Mouse (Mus musculus): ENCODE results near the gene Atf3. TPM values are rescaled to one million over a fixed set of nuclear protein-coding genes. Genes with fewer than 3 reads are reported as not detected.

Gene Atf3
- polyA plus RNA-seq, 1 experiment from 2014 or later: 2.3 TPM

DNA sequence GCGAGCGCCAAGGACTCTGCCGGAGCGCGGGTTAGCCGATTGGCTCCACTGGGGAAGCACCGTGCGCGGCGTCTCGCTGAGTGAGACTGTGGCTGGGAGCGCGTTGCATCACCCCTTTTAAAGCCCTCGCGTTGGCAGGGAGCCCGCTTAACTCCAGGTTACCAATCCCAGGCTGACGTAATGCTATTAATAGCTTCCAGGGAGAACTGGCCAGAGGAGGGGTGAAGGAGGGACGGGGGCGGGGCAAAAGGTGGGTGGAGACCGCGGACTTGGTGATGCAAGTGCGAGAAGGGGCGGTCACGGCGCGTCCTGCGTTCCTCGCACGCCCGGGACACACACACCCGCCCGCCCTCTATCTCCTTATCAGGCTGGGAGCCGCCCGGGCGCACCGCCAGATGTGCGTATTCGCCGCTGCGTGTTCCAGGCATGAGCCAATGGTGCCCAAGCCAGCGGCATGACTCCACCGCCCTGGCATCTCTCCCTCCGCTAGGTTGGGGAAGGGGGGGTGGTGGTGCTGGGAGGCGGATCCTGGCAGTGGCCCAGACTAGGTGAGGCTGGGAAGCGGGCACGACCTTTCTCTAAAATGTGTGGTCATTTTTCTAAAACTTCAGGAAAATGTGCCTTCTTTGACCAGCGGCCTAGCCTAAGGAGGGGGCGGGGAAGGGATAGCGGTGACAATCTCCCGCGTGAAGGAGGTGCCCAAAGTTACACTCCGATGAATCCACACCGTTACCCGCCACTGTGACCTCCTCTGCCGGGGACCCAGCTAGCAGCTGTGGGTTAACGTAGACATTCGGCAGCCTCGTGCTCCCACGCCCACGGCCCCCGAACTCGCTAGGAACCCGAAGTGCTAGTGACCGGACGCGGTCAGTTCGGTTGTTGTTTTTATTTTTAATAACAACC lies 34.4 kb downstream of the Atf3 start:
- Histone ChIP-seq H3K4me2 (ENCODE audit: low read depth, severe bottlenecking) (peak overlapping the region; percentile 97), H3K4me1 (ENCODE audit: control insufficient read depth, insufficient read depth, low read length) (peaks cover 30% of the 10 kb centered on the region), H3K9me3 (ENCODE audit: control insufficient read depth, low read length) (no peaks in the 10 kb centered on the region), H3K27ac (replicated peaks; ENCODE audit: low read depth, low read length) (no peak overlapping the region), H3K27me3 (ENCODE audit: control insufficient read depth, insufficient read depth, low read length) (peaks cover 34% of the 10 kb centered on the region), H3K4me3 (ENCODE audit: low read depth, low read length) (peak overlapping the region; percentile 50), H3K9ac (ENCODE audit: low read length) (peak overlapping the region; percentile 41), H3K36me3 (ENCODE audit: control insufficient read depth, insufficient read depth, low read length) (no peaks in the 10 kb centered on the region)
- under 1% methylated on average over 61 of the region's 67 CpGs for WGBS
- peak; percentile 82 for ATAC-seq (ENCODE audit: insufficient number of reproducible peaks, low FRiP score, low TSS enrichment, low read depth)
- peak; percentile 86 for DNase-seq (ENCODE audit: low spot score)

DNA sequence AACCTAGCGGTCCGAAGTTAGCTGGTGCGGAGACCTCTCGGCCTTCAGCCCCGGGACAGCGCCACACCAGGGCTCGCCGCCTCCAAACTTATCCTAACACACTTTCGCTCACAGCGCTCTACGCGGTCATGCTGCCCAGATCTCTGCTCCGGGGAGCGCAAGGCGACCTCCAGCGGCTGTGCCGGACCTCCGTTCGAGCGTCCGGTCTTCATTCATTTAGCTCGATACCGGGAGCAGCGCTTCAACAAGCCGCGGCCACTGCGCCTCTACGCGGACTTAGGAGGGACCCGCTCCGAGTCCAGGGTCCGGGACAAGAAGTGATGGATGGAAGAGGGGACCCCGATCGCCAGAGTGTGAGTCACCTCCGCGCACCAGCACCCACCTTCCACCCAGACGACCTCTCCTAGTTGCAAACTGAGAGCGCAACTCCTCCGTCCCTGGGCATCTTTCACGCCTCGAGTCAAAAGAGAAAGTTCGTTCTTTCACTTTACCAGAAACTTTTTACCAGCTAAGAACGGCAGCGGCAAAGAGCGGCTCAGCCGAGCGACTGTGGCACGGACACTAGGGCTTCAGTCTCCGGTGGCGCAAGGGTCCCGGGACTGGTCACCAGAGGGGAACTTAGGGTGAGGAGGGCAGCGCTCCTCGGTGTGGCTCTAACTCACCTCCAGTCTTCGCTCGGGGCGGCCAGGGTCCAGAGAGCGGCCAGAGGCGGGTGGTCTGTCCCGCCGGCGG lies 35.2 kb downstream of the Atf3 start:
- H3K27me3 ChIP-seq (ENCODE audit: control insufficient read depth, insufficient read depth, low read length): peaks cover 34% of the 10 kb centered on the region
- H3K4me3 ChIP-seq (ENCODE audit: low read depth, low read length): peak overlapping the region; percentile 50
- peaks cover 37% of the 10 kb centered on the region for H3K4me1 ChIP-seq (ENCODE audit: control insufficient read depth, insufficient read depth, low read length)
- no peaks in the 10 kb centered on the region for H3K9me3 ChIP-seq (ENCODE audit: control insufficient read depth, low read length)
- no peaks in the 10 kb centered on the region for H3K36me3 ChIP-seq (ENCODE audit: control insufficient read depth, insufficient read depth, low read length)
- peak; percentile 77 for DNase-seq (ENCODE audit: low spot score)
- ATAC-seq (ENCODE audit: insufficient number of reproducible peaks, low FRiP score, low TSS enrichment, low read depth): 0 out of 2 replicates have a peak, but pooled peaks have one; percentile 11
- H3K27ac ChIP-seq (replicated peaks; ENCODE audit: low read depth, low read length): no peak overlapping the region
- H3K9ac ChIP-seq (ENCODE audit: low read length): peak overlapping the region; percentile 41
- H3K4me2 ChIP-seq (ENCODE audit: low read depth, severe bottlenecking): peak overlapping the region; percentile 97
- WGBS: under 1% methylated on average over 61 of the region's 61 CpGs

DNA sequence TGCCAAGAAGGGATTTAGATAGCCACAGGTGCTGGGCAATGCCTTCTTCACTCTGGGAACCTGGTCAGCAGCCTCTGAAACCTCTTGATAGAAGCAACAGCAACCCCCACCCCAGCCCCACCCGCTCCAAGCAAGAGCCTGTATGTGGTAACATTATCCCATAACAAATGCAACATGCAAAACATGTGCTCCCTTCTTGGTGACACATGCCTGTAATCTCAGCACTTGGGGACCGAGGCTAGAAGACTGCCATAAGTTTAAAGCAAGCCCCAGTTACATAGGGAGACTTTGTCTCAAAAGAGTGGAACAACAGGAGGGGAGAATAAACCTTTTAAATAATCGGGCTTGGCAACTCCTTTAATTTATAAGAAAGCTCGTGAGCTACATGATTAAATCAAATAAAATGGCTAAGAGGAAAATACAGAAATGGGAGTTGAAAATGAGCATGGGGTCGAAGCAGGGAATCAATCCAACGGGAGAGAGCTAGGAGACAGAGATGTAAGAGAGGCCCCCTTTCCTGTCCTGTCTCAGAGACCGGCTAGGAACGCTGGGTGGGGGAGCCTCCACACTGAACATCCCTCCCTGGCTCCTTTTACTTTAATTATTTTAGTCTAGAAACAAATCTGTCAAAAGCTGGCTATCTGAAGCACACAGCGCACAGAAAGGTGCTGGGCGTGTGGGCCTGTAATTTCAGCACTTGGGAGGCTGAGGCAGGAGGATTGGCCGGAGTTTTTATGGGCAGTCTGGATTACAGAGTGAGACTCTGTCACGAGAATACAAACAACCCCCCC lies 36.2 kb downstream of the Atf3 start:
- ATAC-seq (ENCODE audit: insufficient number of reproducible peaks, low FRiP score, low TSS enrichment, low read depth) (no peak), DNase-seq (ENCODE audit: low spot score) (no peak)
- peaks cover 40% of the 10 kb centered on the region for H3K4me1 ChIP-seq (ENCODE audit: control insufficient read depth, insufficient read depth, low read length)
- H3K27ac ChIP-seq (replicated peaks; ENCODE audit: low read depth, low read length): no peak overlapping the region
- peak overlapping the region; percentile 50; the same call in 1 of the 2 replicates for H3K4me3 ChIP-seq (ENCODE audit: low read depth, low read length)
- H3K9me3 ChIP-seq (ENCODE audit: control insufficient read depth, low read length): no peaks in the 10 kb centered on the region
- H3K4me2 ChIP-seq (ENCODE audit: low read depth, severe bottlenecking): peak overlapping the region; percentile 97
- 46% methylated on average over 12 of the region's 12 CpGs for WGBS
- H3K9ac ChIP-seq (ENCODE audit: low read length): no peak overlapping the region
- H3K27me3 ChIP-seq (ENCODE audit: control insufficient read depth, insufficient read depth, low read length): peaks cover 32% of the 10 kb centered on the region
- H3K36me3 ChIP-seq (ENCODE audit: control insufficient read depth, insufficient read depth, low read length): no peaks in the 10 kb centered on the region

DNA sequence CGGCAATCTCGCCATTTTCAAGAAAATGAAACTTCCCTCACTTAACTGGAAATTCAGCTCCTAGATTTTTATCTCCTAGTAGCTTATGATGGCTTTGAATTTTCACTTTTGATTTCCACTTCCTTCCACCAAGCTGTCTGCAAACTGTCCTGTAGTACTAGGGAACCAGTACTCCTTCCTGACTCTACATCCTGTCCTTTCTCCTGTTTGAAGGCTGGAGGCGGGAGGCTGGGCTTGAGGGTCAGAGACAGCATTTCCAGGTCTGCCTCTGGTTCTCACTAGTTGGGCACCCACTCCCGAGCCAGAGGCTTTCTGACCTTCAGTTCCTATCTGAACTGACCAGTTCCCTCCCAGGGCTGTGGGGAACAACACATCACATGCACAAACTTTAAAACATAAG lies 37.4 kb downstream of the Atf3 start:
- DNase-seq (ENCODE audit: low spot score) (no peak), ATAC-seq (ENCODE audit: insufficient number of reproducible peaks, low FRiP score, low TSS enrichment, low read depth) (no peak)
- no peaks in the 10 kb centered on the region for H3K36me3 ChIP-seq (ENCODE audit: control insufficient read depth, insufficient read depth, low read length)
- H3K4me3 ChIP-seq (ENCODE audit: low read depth, low read length): no peak overlapping the region
- no peaks in the 10 kb centered on the region for H3K9me3 ChIP-seq (ENCODE audit: control insufficient read depth, low read length)
- no peak overlapping the region for H3K9ac ChIP-seq (ENCODE audit: low read length)
- 61% methylated on average over 4 of the region's 4 CpGs for WGBS
- no peak overlapping the region for H3K4me2 ChIP-seq (ENCODE audit: low read depth, severe bottlenecking)
- H3K27me3 ChIP-seq (ENCODE audit: control insufficient read depth, insufficient read depth, low read length): peaks cover 24% of the 10 kb centered on the region
- peaks cover 37% of the 10 kb centered on the region for H3K4me1 ChIP-seq (ENCODE audit: control insufficient read depth, insufficient read depth, low read length)
- no peak overlapping the region for H3K27ac ChIP-seq (replicated peaks; ENCODE audit: low read depth, low read length)

DNA sequence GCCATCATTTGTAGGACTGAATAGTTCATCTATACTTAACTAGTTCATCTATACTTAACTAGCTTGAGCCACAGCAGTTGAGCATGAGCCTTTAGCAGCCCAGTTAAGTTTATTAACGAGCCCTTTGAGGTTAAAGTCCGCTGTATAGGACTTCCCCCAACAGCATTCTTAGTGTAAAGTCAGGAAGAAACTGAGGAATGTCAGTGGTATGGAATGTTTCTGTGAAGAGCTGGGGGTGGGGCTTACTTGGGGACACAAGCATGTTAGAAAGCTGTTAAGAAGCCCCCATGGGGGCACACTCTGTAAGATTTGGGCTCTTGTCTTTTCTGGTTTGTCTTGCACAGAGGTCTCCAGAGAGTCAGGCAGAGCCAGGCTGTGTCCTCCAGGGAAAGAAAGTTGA lies 38.0 kb downstream of the Atf3 start:
- peaks cover 31% of the 10 kb centered on the region for H3K4me1 ChIP-seq (ENCODE audit: control insufficient read depth, insufficient read depth, low read length)
- H3K9me3 ChIP-seq (ENCODE audit: control insufficient read depth, low read length): no peaks in the 10 kb centered on the region
- no peak overlapping the region for H3K9ac ChIP-seq (ENCODE audit: low read length)
- H3K27ac ChIP-seq (replicated peaks; ENCODE audit: low read depth, low read length): no peak overlapping the region
- H3K36me3 ChIP-seq (ENCODE audit: control insufficient read depth, insufficient read depth, low read length): no peaks in the 10 kb centered on the region
- peaks cover 18% of the 10 kb centered on the region for H3K27me3 ChIP-seq (ENCODE audit: control insufficient read depth, insufficient read depth, low read length)
- WGBS: 32% methylated on average over 2 of the region's 2 CpGs
- DNase-seq (ENCODE audit: low spot score): no peak
- H3K4me2 ChIP-seq (ENCODE audit: low read depth, severe bottlenecking): no peak overlapping the region
- H3K4me3 ChIP-seq (ENCODE audit: low read depth, low read length): no peak overlapping the region
- no peak for ATAC-seq (ENCODE audit: insufficient number of reproducible peaks, low FRiP score, low TSS enrichment, low read depth)

DNA sequence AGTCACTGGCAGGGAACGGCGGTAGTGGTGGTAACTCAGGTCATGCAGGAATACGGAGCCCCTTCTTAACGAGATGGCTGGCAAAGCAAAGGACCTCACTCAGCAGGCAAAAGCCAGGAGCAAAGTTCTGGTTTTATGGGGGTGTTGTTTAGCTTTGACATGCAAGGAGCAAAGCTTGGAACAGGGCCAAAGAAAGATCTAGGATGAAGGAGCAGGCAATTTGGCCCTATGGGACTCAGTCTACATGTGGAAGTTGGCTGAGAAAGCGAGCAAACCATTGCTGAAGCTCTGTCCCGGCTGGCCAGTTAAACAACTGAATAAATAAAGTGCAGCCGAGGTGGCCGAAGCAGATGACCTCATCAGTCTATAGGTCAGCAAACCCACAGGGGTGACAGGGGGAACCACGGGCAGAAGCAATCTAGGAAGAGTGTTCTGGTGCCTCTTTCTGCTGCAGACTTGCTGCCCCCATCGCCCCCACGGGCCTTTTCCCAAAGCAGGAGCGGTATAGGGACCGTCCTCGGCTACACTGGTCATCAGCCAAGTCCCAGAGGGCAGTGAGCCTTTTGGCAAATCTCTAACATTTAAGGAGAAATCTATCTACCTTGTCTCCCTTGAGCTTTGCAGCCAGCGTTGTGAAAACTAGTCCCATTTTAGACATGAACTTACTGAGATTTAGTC lies 39.2 kb downstream of the Atf3 start:
- H3K9ac ChIP-seq (ENCODE audit: low read length): no peak overlapping the region
- H3K4me3 ChIP-seq (ENCODE audit: low read depth, low read length): no peak overlapping the region
- DNase-seq (ENCODE audit: low spot score) (peak; percentile 30), ATAC-seq (ENCODE audit: insufficient number of reproducible peaks, low FRiP score, low TSS enrichment, low read depth) (no peak)
- no peaks in the 10 kb centered on the region for H3K9me3 ChIP-seq (ENCODE audit: control insufficient read depth, low read length)
- peaks cover 19% of the 10 kb centered on the region for H3K4me1 ChIP-seq (ENCODE audit: control insufficient read depth, insufficient read depth, low read length)
- no peak overlapping the region for H3K27ac ChIP-seq (replicated peaks; ENCODE audit: low read depth, low read length)
- WGBS: 34% methylated on average over 15 of the region's 15 CpGs
- H3K4me2 ChIP-seq (ENCODE audit: low read depth, severe bottlenecking): no peak overlapping the region; the same call in 1 of the 2 replicates
- H3K36me3 ChIP-seq (ENCODE audit: control insufficient read depth, insufficient read depth, low read length): no peaks in the 10 kb centered on the region
- H3K27me3 ChIP-seq (ENCODE audit: control insufficient read depth, insufficient read depth, low read length): peaks cover 6% of the 10 kb centered on the region

DNA sequence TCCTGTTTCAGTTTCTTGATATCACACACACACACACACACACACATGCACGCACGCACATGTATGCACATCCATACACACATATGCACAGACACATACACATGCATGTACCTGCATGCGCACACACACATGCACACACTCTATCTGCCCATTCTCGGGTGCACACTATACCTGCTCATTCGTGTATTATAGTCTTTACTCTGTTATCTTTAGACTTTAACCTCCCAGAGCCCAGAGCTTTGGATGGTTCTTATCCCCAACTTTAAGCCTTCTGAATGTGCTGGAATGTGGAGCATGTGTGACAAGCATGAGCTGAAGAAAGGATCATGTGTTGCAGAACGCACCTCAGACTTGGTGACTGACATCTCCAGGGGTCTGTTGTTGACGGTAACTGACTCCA lies 41.0 kb downstream of the Atf3 start:
- Histone ChIP-seq H3K9me3 (ENCODE audit: control insufficient read depth, low read length) (no peaks in the 10 kb centered on the region), H3K4me3 (ENCODE audit: low read depth, low read length) (no peak overlapping the region), H3K27me3 (ENCODE audit: control insufficient read depth, insufficient read depth, low read length) (peaks cover 4% of the 10 kb centered on the region; the same call in 1 of the 2 replicates), H3K27ac (replicated peaks; ENCODE audit: low read depth, low read length) (no peak overlapping the region), H3K4me1 (ENCODE audit: control insufficient read depth, insufficient read depth, low read length) (peaks cover 19% of the 10 kb centered on the region), H3K36me3 (ENCODE audit: control insufficient read depth, insufficient read depth, low read length) (no peaks in the 10 kb centered on the region), H3K9ac (ENCODE audit: low read length) (no peak overlapping the region), H3K4me2 (ENCODE audit: low read depth, severe bottlenecking) (no peak overlapping the region)
- no peak for ATAC-seq (ENCODE audit: insufficient number of reproducible peaks, low FRiP score, low TSS enrichment, low read depth)
- 69% methylated on average over 7 of the region's 7 CpGs for WGBS
- no peak for DNase-seq (ENCODE audit: low spot score)
